Mouse (Mus musculus) CH12.LX (cell line): Measurements from ENCODE around the gene Dedd. TPM values are rescaled to one million over a fixed set of nuclear protein-coding genes. Genes with fewer than 3 reads are reported as not detected.

Experiments
- DNase-seq: peaks from one replicate; pipeline ENCODE4 v3.0.0-alpha.2; 2013; ENCODE audit errors: extremely low read depth
- H3K27ac ChIP-seq: 2 replicates; pipeline ENCODE4 v1.5.1; 2012; ENCODE audit warnings: low read depth, mild to moderate bottlenecking, control low read depth, moderate library complexity; ENCODE audit not compliant: insufficient read depth
- H3K27me3 ChIP-seq: replicated peaks from 2 replicates; pipeline ENCODE3; 2012; ENCODE audit warnings: inconsistent platforms
- H3K36me3 ChIP-seq, 2 experiments: replicated peaks in 1 of 2; 2 replicates each; pipeline versions ENCODE3 to v1.6.1; 2012; ENCODE audit warnings: inconsistent platforms in 1 of 2, low read length in 1 of 2, mild to moderate bottlenecking in 1 of 2, mixed read lengths in 1 of 2, moderate library complexity in 1 of 2; ENCODE audit not compliant: control insufficient read depth in 1 of 2, insufficient read depth in 1 of 2
- H3K4me1 ChIP-seq, 2 experiments: 2 replicates each; pipeline ENCODE4 v1.6.1; 2012; ENCODE audit warnings: inconsistent platforms in 1 of 2, moderate library complexity in 1 of 2; ENCODE audit not compliant: insufficient read depth in 2 of 2, control insufficient read depth in 1 of 2
- H3K4me2 ChIP-seq: 2 replicates; pipeline ENCODE4 v1.6.1; 2012; ENCODE audit warnings: low read depth, mild to moderate bottlenecking, control low read depth; ENCODE audit not compliant: poor library complexity, insufficient read depth, severe bottlenecking
- H3K4me3 ChIP-seq, 3 experiments: fragments of 150-350 bp in 1 of 3; sonication (generic) in 1 of 3; replicated peaks in 1 of 3; 2 replicates each; pipeline versions ENCODE3 to v1.5.1; 2011 to 2012; ENCODE audit warnings: low read depth in 2 of 3, low read length in 2 of 3, mild to moderate bottlenecking in 2 of 3, moderate library complexity in 2 of 3, control low read depth in 1 of 3, improper control_type of control experiment in 1 of 3, inconsistent platforms in 1 of 3, mixed read lengths in 1 of 3; ENCODE audit not compliant: poor library complexity in 1 of 3
- H3K79me2 ChIP-seq: replicated peaks from 2 replicates; pipeline ENCODE4 v1.6.1; 2012; ENCODE audit warnings: mild to moderate bottlenecking, moderate library complexity; ENCODE audit not compliant: control insufficient read depth, poor library complexity, insufficient read depth, severe bottlenecking; ENCODE audit errors: extremely low read depth
- H3K9ac ChIP-seq: 2 replicates; pipeline ENCODE4 v1.6.1; 2012; ENCODE audit warnings: low read depth, mild to moderate bottlenecking, control low read depth, moderate library complexity; ENCODE audit not compliant: insufficient read depth
- H3K9me3 ChIP-seq: replicated peaks from 2 replicates; pipeline ENCODE3; 2012; ENCODE audit warnings: low read length, inconsistent platforms, mixed read lengths
- BHLHE40 ChIP-seq: IDR thresholded peaks from 2 replicates; pipeline ENCODE4 v1.6.1; 2011; ENCODE audit warnings: mild to moderate bottlenecking, low read depth, low read length, improper control_type of control experiment
- CHD1 ChIP-seq: IDR thresholded peaks from 2 replicates; pipeline ENCODE4 v1.6.1; 2012; ENCODE audit warnings: low read depth, low read length, improper control_type of control experiment, inconsistent platforms
- CHD2 ChIP-seq: IDR thresholded peaks from 2 replicates; pipeline ENCODE4 v1.6.1; 2011; ENCODE audit warnings: low read length, improper control_type of control experiment
- CTCF ChIP-seq, 2 experiments: IDR thresholded peaks in 1 of 2; conservative IDR thresholded peaks in 1 of 2; 2 replicates each; pipeline ENCODE4 v1.5.1; 2011 to 2012; ENCODE audit warnings: low read depth in 2 of 2, low read length in 2 of 2, improper control_type of control experiment in 1 of 2, inconsistent platforms in 1 of 2, mild to moderate bottlenecking in 1 of 2, moderate library complexity in 1 of 2
- E2F4 ChIP-seq: IDR thresholded peaks from 2 replicates; pipeline ENCODE4 v1.6.1; 2011; ENCODE audit warnings: low read depth, low read length, improper control_type of control experiment; ENCODE audit not compliant: insufficient replicate concordance
- ELF1 ChIP-seq: IDR thresholded peaks from 2 replicates; pipeline ENCODE4 v1.6.1; 2014; ENCODE audit warnings: low read depth, mild to moderate bottlenecking, inconsistent platforms, low read length, improper control_type of control experiment
- EP300 ChIP-seq: IDR thresholded peaks from 2 replicates; pipeline ENCODE4 v1.6.1; 2011; ENCODE audit warnings: low read length, improper control_type of control experiment
- ETS1 ChIP-seq: conservative IDR thresholded peaks from 2 replicates; pipeline ENCODE4 v1.6.1; 2012; ENCODE audit warnings: low read depth, mild to moderate bottlenecking, inconsistent platforms, low read length, improper control_type of control experiment, moderate library complexity
- GABPA ChIP-seq: IDR thresholded peaks from 2 replicates; pipeline ENCODE4 v1.6.1; 2012; ENCODE audit warnings: low read depth, low read length, improper control_type of control experiment, inconsistent platforms; ENCODE audit not compliant: insufficient replicate concordance
- HCFC1 ChIP-seq: IDR thresholded peaks from 2 replicates; pipeline ENCODE4 v1.6.1; 2012; ENCODE audit warnings: low read depth, mild to moderate bottlenecking, inconsistent platforms, low read length, improper control_type of control experiment
- IRF4 ChIP-seq: IDR thresholded peaks from 2 replicates; pipeline ENCODE4 v1.6.1; 2014; ENCODE audit warnings: low read depth, mild to moderate bottlenecking, inconsistent platforms, low read length, improper control_type of control experiment
- JUN ChIP-seq: IDR thresholded peaks from 2 replicates; pipeline ENCODE4 v1.6.1; 2011; ENCODE audit warnings: low read depth, mild to moderate bottlenecking, low read length, improper control_type of control experiment, moderate library complexity; ENCODE audit not compliant: insufficient read depth
- JUND ChIP-seq: conservative IDR thresholded peaks from 2 replicates; pipeline ENCODE4 v1.6.1; 2011; ENCODE audit warnings: low read depth, low read length, improper control_type of control experiment
- KAT2A ChIP-seq: IDR thresholded peaks from 2 replicates; pipeline ENCODE4 v1.6.1; 2012; ENCODE audit warnings: low read length, improper control_type of control experiment, inconsistent platforms; ENCODE audit not compliant: insufficient replicate concordance
- MAFK ChIP-seq: IDR thresholded peaks from 2 replicates; pipeline ENCODE4 v1.6.1; 2011; ENCODE audit warnings: low read length, improper control_type of control experiment; ENCODE audit not compliant: insufficient replicate concordance
- MAX ChIP-seq: IDR thresholded peaks from 2 replicates; pipeline ENCODE4 v1.6.1; 2011; ENCODE audit warnings: low read length, improper control_type of control experiment
- MAZ ChIP-seq: IDR thresholded peaks from 2 replicates; pipeline ENCODE4 v1.6.1; 2012; ENCODE audit warnings: low read depth, mild to moderate bottlenecking, inconsistent platforms, low read length, improper control_type of control experiment, moderate library complexity
- MEF2A ChIP-seq: IDR thresholded peaks from 2 replicates; pipeline ENCODE4 v1.6.1; 2014; ENCODE audit warnings: low read depth, mild to moderate bottlenecking, inconsistent platforms, low read length, improper control_type of control experiment, borderline replicate concordance
- MXI1 ChIP-seq: IDR thresholded peaks from 2 replicates; pipeline ENCODE4 v1.6.1; 2011; ENCODE audit warnings: mild to moderate bottlenecking, low read depth, low read length, improper control_type of control experiment
- NELFE ChIP-seq: IDR thresholded peaks from 2 replicates; pipeline ENCODE4 v1.6.1; 2011; ENCODE audit warnings: low read depth, low read length, improper control_type of control experiment
- NRF1 ChIP-seq: IDR thresholded peaks from 2 replicates; pipeline ENCODE4 v1.6.1; 2014; ENCODE audit warnings: low read depth, mild to moderate bottlenecking, inconsistent platforms, low read length, improper control_type of control experiment, moderate library complexity
- PAX5 ChIP-seq: IDR thresholded peaks from 2 replicates; pipeline ENCODE4 v1.6.1; 2012; ENCODE audit warnings: low read length, inconsistent platforms, mixed read lengths
- POLR2A ChIP-seq: IDR thresholded peaks from 2 replicates; pipeline ENCODE4 v1.6.1; 2011; ENCODE audit warnings: low read depth, mild to moderate bottlenecking, improper control_type of control experiment, low read length
- POLR2AphosphoS2 ChIP-seq: IDR thresholded peaks from 2 replicates; pipeline ENCODE4 v1.6.1; 2011; ENCODE audit warnings: low read depth, low read length, improper control_type of control experiment
- RAD21 ChIP-seq: IDR thresholded peaks from 2 replicates; pipeline ENCODE4 v1.6.1; 2011; ENCODE audit warnings: low read depth, mild to moderate bottlenecking, low read length, improper control_type of control experiment, moderate library complexity
- SMC3 ChIP-seq: IDR thresholded peaks from 2 replicates; pipeline ENCODE4 v1.6.1; 2011; ENCODE audit warnings: low read depth, low read length, improper control_type of control experiment
- UBTF ChIP-seq: IDR thresholded peaks from 2 replicates; pipeline ENCODE4 v1.6.1; 2012; ENCODE audit warnings: low read depth, mild to moderate bottlenecking, inconsistent platforms, low read length, improper control_type of control experiment, moderate library complexity
- USF1 ChIP-seq: IDR thresholded peaks from 2 replicates; pipeline ENCODE4 v1.6.1; 2014; ENCODE audit warnings: low read depth, mild to moderate bottlenecking, inconsistent platforms, low read length, improper control_type of control experiment
- USF2 ChIP-seq: conservative IDR thresholded peaks from 2 replicates; pipeline ENCODE4 v1.6.1; 2011; ENCODE audit warnings: low read depth, low read length, improper control_type of control experiment
- ZC3H11A ChIP-seq: IDR thresholded peaks from 2 replicates; pipeline ENCODE4 v1.6.1; 2012; ENCODE audit warnings: low read depth, mild to moderate bottlenecking, inconsistent platforms, low read length, improper control_type of control experiment
- ZKSCAN1 ChIP-seq: IDR thresholded peaks from 2 replicates; pipeline ENCODE4 v1.6.1; 2012; ENCODE audit warnings: low read depth, inconsistent platforms, low read length, improper control_type of control experiment, borderline replicate concordance
- ZNF384 ChIP-seq: IDR thresholded peaks from 2 replicates; pipeline ENCODE4 v1.6.1; 2012; ENCODE audit warnings: low read depth, low read length, improper control_type of control experiment, inconsistent platforms
- dilution Hi-C: fragments of 300-500 bp; cut with MboI; formaldehyde crosslinking; loops from 2 replicates; pipeline ENCODE4 v1.14.3; 2020; ENCODE audit warnings: low sequenced_read_pairs; ENCODE audit not compliant: extremely low pct_unique_long_range_greater_than_20kb, extremely low pct_ligation_motif_present
- in situ Hi-C: fragments of 300-500 bp; cut with MboI; formaldehyde crosslinking; loops from 3 replicates; pipeline ENCODE4 v1.14.3; 2019; ENCODE audit warnings: low sequenced_read_pairs, low pct_ligation_motif_present, low pct_unique_long_range_greater_than_20kb, mixed read lengths
- polyA plus RNA-seq: library from polyadenylated mRNA; unstranded; fragments of >175 nt; gene quantifications from 2 replicates; pipeline ENCODE4 v1.2.1, GENCODE M21; 2012; ENCODE audit warnings: low read depth; ENCODE audit not compliant: insufficient read length
- total RNA-seq, 2 experiments: library from RNA; depleted of rRNA; stranded (reverse); fragments of 300-350 nt in 1 of 2; fragments of >200 nt in 1 of 2; gene quantifications; 2 replicates each; pipeline ENCODE4 v1.2.3; 2012 to 2014

Gene Dedd
- total and polyA plus RNA-seq, 3 experiments = 14.5 to 34.5 (median 21.5) TPM

DNA sequence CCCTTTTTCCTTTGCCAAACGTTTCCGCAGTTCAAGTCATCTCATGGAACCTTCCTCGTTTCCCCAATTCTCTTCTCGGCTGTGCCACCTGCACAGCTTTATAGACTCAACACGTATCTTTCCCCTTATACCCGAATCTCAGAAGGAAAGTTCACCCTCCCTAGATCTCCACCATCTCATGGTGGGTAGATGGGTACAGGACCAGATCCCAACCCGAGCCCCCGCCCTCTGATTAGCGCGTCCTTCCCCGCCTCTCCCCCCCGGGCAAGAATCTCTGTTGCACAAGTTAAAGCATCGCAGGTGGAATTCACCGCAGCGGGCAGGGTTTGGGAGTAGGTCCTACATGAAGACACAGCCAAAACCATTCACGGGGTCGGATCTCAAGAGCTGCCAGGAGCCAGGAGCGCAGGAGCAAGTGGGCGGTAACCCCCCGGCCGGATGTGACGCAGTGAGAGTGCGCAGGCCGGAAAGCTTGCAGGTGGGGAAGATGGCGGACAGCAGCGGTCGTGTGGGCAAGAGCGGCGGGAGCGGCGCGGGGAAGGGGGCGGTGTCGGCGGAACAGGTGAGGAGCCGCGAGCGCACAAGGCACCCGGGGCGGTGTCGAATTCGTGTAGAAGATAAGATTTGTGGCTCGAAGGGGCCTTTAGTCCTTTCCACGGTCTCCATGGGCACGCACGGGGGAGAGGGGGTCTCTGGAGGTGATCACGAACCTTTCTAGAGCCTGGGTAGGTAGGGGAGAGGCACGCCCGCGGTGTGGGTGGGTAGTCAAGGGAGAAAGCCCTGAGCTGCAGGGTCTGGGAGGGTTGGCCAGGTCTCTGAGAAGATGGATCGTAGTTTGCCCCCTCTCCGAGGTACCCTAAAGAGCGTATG, 16.5 kb downstream of the Dedd start, which contains the start of the genes Nit1 and Pfdn2 (continued):
- TF ChIP-seq NELFE (peak; percentile 91), MAFK (no peak), EP300 (no peak), GABPA (no peak; the same call in 1 of the 2 replicates), ZKSCAN1 (no peak), POLR2AphosphoS2 (peak; percentile 77; the same call in 1 of the 2 replicates), RAD21 (no peak), CTCF (conservative IDR thresholded peaks at IDR 0.05 in 1 of 2, IDR thresholded peaks at IDR 0.05 in 1 of 2; ENCODE audit: low read depth in 2 of 2, low read length in 2 of 2) (no peak), ZC3H11A (no peak), E2F4 (no peak), CHD2 (no peak), USF1 (no peak), MAZ (peak; percentile 80; the same call in 1 of the 2 replicates), ELF1 (peak; percentile 76), HCFC1 (peak; percentile 90), IRF4 (peak; percentile 76), PAX5 (no peak), BHLHE40 (no peak), KAT2A (peak; percentile 82; the same call in 1 of the 2 replicates)
- TF ChIP-seq, all 38 proteins: peak for 17

- Histone ChIP-seq H3K27ac (peak overlapping the region; percentile 8; the same call in 1 of the 2 replicates), H3K79me2 (peaks cover 52% of the 10 kb centered on the region)
- no peak for DNase-seq
- TF ChIP-seq E2F4 (no peak), EP300 (no peak), ZNF384 (no peak), RAD21 (no peak), POLR2AphosphoS2 (no peak), HCFC1 (no peak), ELF1 (no peak), MAZ (no peak), PAX5 (no peak), JUN (no peak), USF2 (peak; percentile 40), NELFE (no peak), CHD2 (no peak), KAT2A (no peak), NRF1 (no peak), ZKSCAN1 (no peak), UBTF (no peak), MAX (0 out of 2 replicates have a peak, but pooled peaks have one; percentile 63), CTCF (conservative IDR thresholded peaks at IDR 0.05 in 1 of 2, IDR thresholded peaks at IDR 0.05 in 1 of 2; ENCODE audit: low read depth in 2 of 2, low read length in 2 of 2) (no peak), MXI1 (no peak), BHLHE40 (0 out of 2 replicates have a peak, but pooled peaks have one; percentile 12), USF1 (peak; percentile 41), GABPA (no peak), JUND (no peak), POLR2A (no peak), MEF2A (no peak), SMC3 (no peak), ETS1 (no peak), CHD1 (no peak)
These were observed 17.1 kb downstream of the Dedd start for GRCm38 (mm10) chr1:171346095-171346450.

More at GRCm38 (mm10) chr1:171346095-171346450, 17.1 kb downstream of the Dedd start:
- Histone ChIP-seq H3K4me3 (peak overlapping the region; percentile 95 to 99 (median 99)), H3K4me2 (peak overlapping the region; percentile 76), H3K9ac (peak overlapping the region; percentile 81), H3K36me3 (peaks cover 17 to 55% of the 10 kb centered on the region in 2 experiments), H3K27me3 (no peaks in the 10 kb centered on the region), H3K4me1 (peaks cover 4 to 47% of the 10 kb centered on the region in 2 experiments), H3K9me3 (peaks cover 5% of the 10 kb centered on the region)
- in situ Hi-C loops = no loop called here
- dilution Hi-C loops = no loop called here
